Mouse (Mus musculus) liver (tissue): ENCODE measurements around the gene Celf1.
"Not testable (repeated sequence)": the region's sequence is repeated elsewhere in the genome, so short reads cannot be mapped to it uniquely, and the experiment has no call there.

ENCODE experiments used
- DNase-seq: peaks from one replicate; pipeline ENCODE4 v3.0.0-alpha.2; 2020; ENCODE audit warnings: mixed read lengths

The Celf1 gene

GRCm38 (mm10) chr2:91023956-91024355, 83.8 kb downstream of the Celf1 start:
- DNase-seq = peak; percentile 43

- DNase-seq = no peak
These were observed 84.9 kb downstream of the Celf1 start for GRCm38 (mm10) chr2:91025081-91025516.

GRCm38 (mm10) chr2:91026491-91026890, 86.3 kb downstream of the Celf1 start:
- peak; percentile 61 for DNase-seq

GRCm38 (mm10) chr2:91027391-91028214, 87.4 kb downstream of the Celf1 start:
- peak; percentile 64 for DNase-seq

- DNase-seq = no peak
These were observed 91.0 kb downstream of the Celf1 start for GRCm38 (mm10) chr2:91031216-91031615.

- DNase-seq = no peak
These were observed 92.8 kb downstream of the Celf1 start for GRCm38 (mm10) chr2:91033000-91033399.

- DNase-seq = no peak
These were observed 95.2 kb downstream of the Celf1 start, which contains the start of gene Rapsn for GRCm38 (mm10) chr2:91035385-91035784. Gene Rapsn, plus strand, starts transcription at chr2:91035620.

- DNase-seq = no peak
These were observed 101.6 kb downstream of the Celf1 start for GRCm38 (mm10) chr2:91041786-91042185.

GRCm38 (mm10) chr2:91042651-91043398, 102.6 kb downstream of the Celf1 start:
- no peak for DNase-seq

- no peak for DNase-seq
These were observed 104.5 kb downstream of the Celf1 start for GRCm38 (mm10) chr2:91044727-91045126.

GRCm38 (mm10) chr2:91045805-91046204, 105.6 kb downstream of the Celf1 start:
- DNase-seq = not testable (repeated sequence)

GRCm38 (mm10) chr2:91047359-91047758, 107.2 kb downstream of the Celf1 start:
- no peak for DNase-seq

GRCm38 (mm10) chr2:91051917-91052316, 111.7 kb downstream of the Celf1 start:
- no peak for DNase-seq

GRCm38 (mm10) chr2:91052752-91053151, 112.6 kb downstream of the Celf1 start:
- DNase-seq = no peak

GRCm38 (mm10) chr2:91053181-91053933, 113.2 kb downstream of the Celf1 start:
- DNase-seq = no peak

- DNase-seq = peak; percentile 98
These were observed 113.8 kb downstream of the Celf1 start, which contains the start of gene Psmc3 for GRCm38 (mm10) chr2:91053934-91054382. Gene Psmc3, plus strand, starts transcription at chr2:91054009.

- DNase-seq = no peak
These were observed 118.3 kb downstream of the Celf1 start for GRCm38 (mm10) chr2:91058435-91058834.

GRCm38 (mm10) chr2:91059376-91059775, 119.2 kb downstream of the Celf1 start:
- no peak for DNase-seq

- peak; percentile 76 for DNase-seq
These were observed 120.6 kb downstream of the Celf1 start for GRCm38 (mm10) chr2:91060544-91061355.

GRCm38 (mm10) chr2:91061849-91062481, 121.8 kb downstream of the Celf1 start:
- no peak for DNase-seq
